Mouse (Mus musculus) spleen, adult 2 months (tissue): ENCODE data around the gene Prpsap1.

Source experiments
- CTCF ChIP-seq: fragments of 200-500 bp; IDR thresholded peaks from 2 replicates; pipeline ENCODE4 v1.5.1; 2011; ENCODE audit warnings: mild to moderate bottlenecking, inconsistent platforms; ENCODE audit not compliant: insufficient read depth, insufficient read length, insufficient replicate concordance; ENCODE audit errors: extremely low read depth
- POLR2A ChIP-seq: fragments of 200-500 bp; IDR thresholded peaks from 2 replicates; pipeline ENCODE4 v1.6.1; 2011; ENCODE audit warnings: low read depth, low read length, inconsistent platforms

- TF ChIP-seq CTCF = no peak
- no peak for TF ChIP-seq POLR2A
Observed at GRCm38 (mm10) chr11:116531371-116532191, 37.6 kb upstream of the Prpsap1 start.
